Mouse (Mus musculus) testis, adult 10 weeks (tissue): Measurements from ENCODE around the gene Fbxo27. TPM values are rescaled to one million over a fixed set of nuclear protein-coding genes. Genes with fewer than 3 reads are reported as not detected.

Experiments used
- polyA plus RNA-seq: library from polyadenylated mRNA; stranded (reverse); fragments of 350-450 nt; fragmentation: Illumina TruSeq; extraction: RNeasy Lipid Tissue Mini Kit (QIAGEN cat#74804); gene quantifications from one replicate; pipeline ENCODE4 v1.2.3, GENCODE M21; 2014; ENCODE audit warnings: low read depth, low replicate concordance

Fbxo27 gene
- 2.9 TPM for polyA plus RNA-seq

DNA sequence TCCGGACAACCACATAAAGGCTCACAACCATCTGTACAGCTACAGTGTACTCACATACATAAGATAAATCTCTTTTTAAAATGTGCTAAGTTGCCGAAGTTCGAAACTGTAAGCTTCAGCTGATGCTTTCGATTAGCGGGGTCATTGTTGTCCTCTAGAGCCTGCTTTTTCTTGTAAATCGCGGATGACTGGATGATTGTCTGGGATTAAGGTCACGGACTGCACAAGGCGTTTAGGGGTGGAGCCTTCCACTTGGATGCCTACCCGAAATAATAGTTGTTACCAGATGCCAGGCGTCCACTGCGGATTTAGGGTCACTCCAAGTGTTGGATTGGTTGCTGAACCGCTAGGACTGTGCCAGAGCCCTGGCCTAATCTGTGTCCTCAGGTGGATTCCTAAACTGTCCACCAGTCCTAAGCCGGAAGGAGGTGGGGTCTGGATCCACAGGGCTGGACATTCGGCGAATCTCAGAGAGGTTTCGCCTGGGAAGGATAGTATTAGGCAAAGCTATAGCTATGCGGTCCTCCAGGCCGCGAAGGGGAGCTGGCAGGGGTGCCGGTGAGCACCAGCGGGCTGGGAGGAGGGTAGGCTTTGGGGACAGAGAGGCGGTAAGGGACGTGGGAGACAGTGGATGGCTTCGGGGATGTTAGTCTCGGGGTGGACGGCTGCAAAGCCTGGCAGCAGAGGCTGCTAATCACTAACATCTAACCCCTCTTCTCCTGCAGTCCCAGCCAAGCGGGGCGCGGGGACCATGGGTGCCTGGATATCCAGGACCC lies at the start of gene Fbxo27:
Gene Fbxo27, plus strand, starts transcription at position 305 of the 776 bp plus-strand sequence.

GRCm38 (mm10) chr7:28716590-28717281 lies 24.1 kb downstream of the Fbxo27 start, which contains the start of gene Fbxo17:
Gene Fbxo17, plus strand, starts transcription at chr7:28716804.

GRCm38 (mm10) chr7:28741709-28742438 lies 49.2 kb downstream of the Fbxo27 start, which contains the start of the genes Mrps12 and Sars2:
Gene Mrps12, minus strand, starts transcription at chr7:28741820.
Gene Sars2, plus strand, starts transcription at chr7:28741992.

Other genes starting within 250 kb of the Fbxo27 start
- gene Lrfn1, start 240.9 kb upstream of the Fbxo27 start, polyA plus RNA-seq = not detected
- not detected for gene Ifnl2, start 182.4 kb upstream of the Fbxo27 start, polyA plus RNA-seq
- gene Ifnl3, start 170.0 kb upstream of the Fbxo27 start, polyA plus RNA-seq = not detected
- gene Sycn, start 152.0 kb upstream of the Fbxo27 start, polyA plus RNA-seq = not detected
- gene Nccrp1, start 145.6 kb upstream of the Fbxo27 start, polyA plus RNA-seq = not detected
- 18.7 TPM for gene Samd4b, start 94.7 kb upstream of the Fbxo27 start, polyA plus RNA-seq
- gene Pak4, start 94.7 kb upstream of the Fbxo27 start, polyA plus RNA-seq = 1.6 TPM
- gene Acp7, start 61.5 kb upstream of the Fbxo27 start, polyA plus RNA-seq = 0.17 TPM
- 3.1 TPM for gene Fbxo17, start 24.0 kb downstream of the Fbxo27 start, polyA plus RNA-seq
- gene Mrps12, start 49.0 kb downstream of the Fbxo27 start, polyA plus RNA-seq = 15.1 TPM
- gene Sars2, start 49.1 kb downstream of the Fbxo27 start, polyA plus RNA-seq = 0.18 TPM
- not detected for gene Ccer2, start 63.3 kb downstream of the Fbxo27 start, polyA plus RNA-seq
- 29.9 TPM for gene Sirt2, start 73.9 kb downstream of the Fbxo27 start, polyA plus RNA-seq
- 2.9 TPM for gene Nfkbib, start 74.7 kb downstream of the Fbxo27 start, polyA plus RNA-seq
- 0.66 TPM for gene Rinl, start 96.1 kb downstream of the Fbxo27 start, polyA plus RNA-seq
- gene Hnrnpl, start 115.7 kb downstream of the Fbxo27 start, polyA plus RNA-seq = 205 TPM
- gene Ech1, start 132.4 kb downstream of the Fbxo27 start, polyA plus RNA-seq = 14.1 TPM
- 2.7 TPM for gene Lgals4, start 141.0 kb downstream of the Fbxo27 start, polyA plus RNA-seq
- not detected for gene Lgals7, start 171.0 kb downstream of the Fbxo27 start, polyA plus RNA-seq
- not detected for gene Capn12, start 188.6 kb downstream of the Fbxo27 start, polyA plus RNA-seq